10 mouse cellular contexts compared by ENCODE assay signal in the genomic region with DNA sequence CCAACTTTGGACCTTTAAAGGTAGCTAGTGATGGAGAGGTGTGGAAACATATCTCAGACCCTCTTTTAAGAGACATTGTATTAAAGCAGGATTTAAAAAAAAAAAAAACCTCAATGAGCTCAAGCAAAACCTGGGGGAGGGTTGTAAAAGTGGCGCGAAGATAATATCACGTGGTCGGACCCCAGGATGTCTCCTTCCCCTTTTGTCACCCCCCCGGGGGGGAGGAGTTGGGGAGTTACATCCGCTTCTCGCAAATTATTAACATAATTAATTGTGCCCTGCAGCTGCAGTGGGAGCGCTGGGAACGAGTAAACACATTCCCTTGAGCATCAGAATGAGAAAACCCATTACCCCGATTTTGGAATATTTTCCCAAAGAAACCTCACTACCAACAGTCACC. TPM values are rescaled to one million over a fixed set of nuclear protein-coding genes. Genes with fewer than 3 reads are reported as not detected.
DNase-seq lines count a peak whose midpoint lies in the region; ATAC-seq lines count a peak whose summit lies in the region.
"Had no signal": no experiment of that assay in that cellular context is flagged by ENCODE, and none has a peak within 500 bp of the region (broad histone marks: within the 10 kb centered on the region; RNA-seq: fewer than 3 reads in every experiment).

No protein-coding gene starts in this region.

- ATAC-seq in megakaryocyte, adult 5-6 weeks (ENCODE audit: poor library complexity, severe bottlenecking): peak; percentile 36; the same call in 1 of the 2 replicates
- ATAC-seq: lung, postnatal 0 days had no signal

- peak; percentile 29 for DNase-seq in embryo, embryonic 9.5 days (ENCODE audit: extremely low spot score)
- no peak for DNase-seq in embryo, embryonic 11 days
- peak; percentile 12 for DNase-seq in kidney, adult 9 months
- no peak for DNase-seq in kidney, adult 18-20 months
- DNase-seq in R1 (ENCODE audit: low read depth, low spot score): peak; percentile 64
- DNase-seq in adrenal gland, adult 8-10 months: no peak
- DNase-seq in urinary bladder, postnatal 10 days (ENCODE audit: low spot score): no peak
- DNase-seq: cerebellum, postnatal 25 days had no signal

RNA-seq across cellular contexts. Expression of a gene that starts 45.1 kb away (rescaled TPM):
- not detected in 2 replicates for total RNA-seq in megakaryocyte, adult 5-6 weeks (2015)
- total RNA-seq in megakaryocyte, adult 5-6 weeks (2017): 0.29 TPM in 1 of 2 replicates, not detected in the other
- total RNA-seq in adrenal gland, adult 8-10 months (2022): 10 to 100 TPM; 23.5 to 51.4 (median 36.7) TPM

Comparison
In these comparisons a context has a peak if more than half of its experiments do, and no peak if none do; other contexts are left out.
1. DNase-seq: peak in embryo, embryonic 9.5 days (single experiment), kidney, adult 9 months (single experiment) and R1 (single experiment); none in embryo, embryonic 11 days (single experiment), kidney, adult 18-20 months (single experiment), adrenal gland, adult 8-10 months (single experiment) and urinary bladder, postnatal 10 days (single experiment).
2. RNA of a gene that starts 45.1 kb away (total RNA-seq): 23.5 to 51.4 TPM in adrenal gland, adult 8-10 months; 0.29 TPM in megakaryocyte, adult 5-6 weeks; every median in the first group is over 10 times any median in the second.